Mouse (Mus musculus): ENCODE results near the gene Srsf2.

DNA sequence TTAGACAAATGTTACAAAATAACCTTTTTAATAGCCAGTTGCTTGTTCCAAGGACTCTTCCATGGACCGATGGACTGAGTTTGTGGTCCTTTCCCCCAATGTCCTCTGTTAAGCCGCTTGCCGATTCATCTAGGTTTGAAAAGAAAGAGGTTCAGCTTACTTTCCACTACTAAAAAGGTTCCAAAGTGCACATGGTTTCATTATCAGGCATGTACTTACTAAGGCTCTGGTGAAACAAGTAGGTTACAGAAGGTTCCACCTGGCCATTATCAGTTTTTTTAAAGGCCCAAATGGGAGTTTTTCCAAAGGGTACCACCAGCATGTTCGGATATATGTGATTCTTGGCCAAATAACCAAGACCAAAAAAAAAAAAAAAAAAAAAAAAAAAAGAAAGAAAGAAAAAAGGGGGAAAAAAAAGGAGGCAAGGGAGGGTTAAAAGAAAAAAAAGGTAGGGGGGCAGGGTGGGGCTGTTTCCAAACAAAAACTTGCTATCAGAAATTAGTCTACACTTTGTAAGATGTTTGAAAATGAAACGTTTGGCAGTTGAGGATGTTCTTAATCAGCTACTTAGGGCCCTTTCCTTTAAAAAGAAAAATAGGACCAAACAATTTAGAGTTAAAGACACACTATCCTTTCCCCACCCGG, 1.9 kb downstream of the Srsf2 start:
- TF ChIP-seq CTCF (IDR thresholded peaks at IDR 0.05; ENCODE audit: borderline replicate concordance, control insufficient read depth, extremely low read depth, insufficient read depth, low read length, poor library complexity) (no peak), POLR2A (IDR thresholded peaks at IDR 0.05; ENCODE audit: control insufficient read depth, extremely low read depth, insufficient read depth, low read length, poor library complexity) (no peak)

All from thymus, adult 2 months (tissue).